Mouse (Mus musculus): ENCODE results near the gene Fnip2. TPM values are rescaled to one million over a fixed set of nuclear protein-coding genes. Genes with fewer than 3 reads are reported as not detected.

Fnip2 gene
- 0.49 TPM for polyA plus RNA-seq (2017; shearing (Covaris generic))

GRCm38 (mm10) chr3:79567703-79568362, at the start of gene Fnip2:
TSS of gene Fnip2 (minus strand) at chr3:79567796.

GRCm38 (mm10) chr3:79590863-79591792, 23.5 kb upstream of the Fnip2 start, which contains the start of gene Ppid:
TSS of gene Ppid (plus strand) at chr3:79591342.

Other genes starting within 250 kb of the Fnip2 start
- not detected for gene Gm17359, start 231.1 kb downstream of the Fnip2 start, polyA plus RNA-seq (2017; shearing (Covaris generic))
- 76.4 TPM for gene Ppid, start 23.5 kb upstream of the Fnip2 start, polyA plus RNA-seq (2017; shearing (Covaris generic))
- gene 4930579G24Rik, start 61.3 kb upstream of the Fnip2 start, polyA plus RNA-seq (2017; shearing (Covaris generic)): 3.3 TPM
- gene Etfdh, start 61.7 kb upstream of the Fnip2 start, polyA plus RNA-seq (2017; shearing (Covaris generic)): 50.7 TPM
- gene Rxfp1, start 170.1 kb upstream of the Fnip2 start, polyA plus RNA-seq (2017; shearing (Covaris generic)): not detected